In the genomic region with DNA sequence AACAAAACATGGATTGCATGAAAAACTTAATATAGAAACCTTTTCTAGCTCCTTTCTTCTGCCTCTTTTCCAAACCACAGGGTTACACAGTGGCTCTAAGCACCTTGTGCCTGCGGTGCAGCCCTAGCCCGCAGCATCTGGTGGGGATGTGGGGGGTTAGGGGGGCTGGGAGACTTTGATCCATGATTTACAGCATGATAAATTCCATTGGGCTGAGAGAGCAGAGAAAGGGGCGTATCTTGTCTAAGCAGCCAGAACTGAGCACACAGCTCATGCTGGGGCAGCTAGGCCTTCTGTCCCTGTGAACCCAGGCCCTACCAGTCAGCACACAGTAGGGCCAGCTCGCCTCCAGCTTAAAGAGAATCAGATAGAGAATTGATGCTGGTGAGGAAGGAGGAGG, we compare ENCODE assay signal across 19 mouse cellular contexts. TPM values are rescaled to one million over a fixed set of nuclear protein-coding genes. Genes with fewer than 3 reads are reported as not detected.
DNase-seq lines count a peak whose midpoint lies in the region; ATAC-seq and TF ChIP-seq lines count a peak whose summit lies in the region.
"Had no signal": no experiment of that assay in that cellular context is flagged by ENCODE, and none has a peak within 500 bp of the region (broad histone marks: within the 10 kb centered on the region; RNA-seq: fewer than 3 reads in every experiment).

No protein-coding gene starts in this region.

- H3K27ac ChIP-seq in intestine, embryonic 14.5 days (ENCODE audit: low read depth): no peak overlapping the region; the same call in 1 of the 2 replicates
- H3K27ac ChIP-seq in intestine, postnatal 0 days (ENCODE audit: low read depth, low read length): no peak overlapping the region
- peak overlapping the region; percentile 59 for H3K27ac ChIP-seq in limb, embryonic 15.5 days
- H3K27ac ChIP-seq: gastrocnemius, adult 2 months; heart, embryonic 15.5 days; hindbrain, embryonic 12.5 days; midbrain, embryonic 10.5 days; neural tube, embryonic 12.5 days had no signal

- peaks cover 5% of the 10 kb centered on the region; the same call in 1 of the 2 replicates for H3K4me1 ChIP-seq in intestine, embryonic 14.5 days (replicated peaks; ENCODE audit: control insufficient read depth, insufficient read depth, low read length)
- no peaks in the 10 kb centered on the region for H3K4me1 ChIP-seq in intestine, postnatal 0 days (replicated peaks; ENCODE audit: control insufficient read depth, insufficient read depth, low read length)
- peaks cover 26% of the 10 kb centered on the region for H3K4me1 ChIP-seq in limb, embryonic 15.5 days
- H3K4me1 ChIP-seq: heart, embryonic 15.5 days; hindbrain, embryonic 12.5 days; midbrain, embryonic 10.5 days had no signal

- no peak overlapping the region for H3K4me3 ChIP-seq in intestine, embryonic 14.5 days (ENCODE audit: low read depth, low read length)
- no peak overlapping the region for H3K4me3 ChIP-seq in intestine, postnatal 0 days (ENCODE audit: low read depth, low read length)
- no peak overlapping the region for H3K4me3 ChIP-seq in limb, embryonic 15.5 days
- H3K4me3 ChIP-seq: gastrocnemius, adult 2 months; heart, embryonic 15.5 days; hindbrain, embryonic 12.5 days; midbrain, embryonic 10.5 days; neural tube, embryonic 12.5 days had no signal

- H3K9me3 ChIP-seq in intestine, embryonic 14.5 days (ENCODE audit: control insufficient read depth, low read length): no peaks in the 10 kb centered on the region
- no peaks in the 10 kb centered on the region for H3K9me3 ChIP-seq in intestine, postnatal 0 days (ENCODE audit: control insufficient read depth)
- H3K9me3 ChIP-seq in limb, embryonic 15.5 days: no peaks in the 10 kb centered on the region
- H3K9me3 ChIP-seq: heart, embryonic 15.5 days; hindbrain, embryonic 12.5 days; midbrain, embryonic 10.5 days; neural tube, embryonic 12.5 days had no signal

- no peak overlapping the region for H3K4me2 ChIP-seq in intestine, embryonic 14.5 days (ENCODE audit: low read length)
- no peak overlapping the region for H3K4me2 ChIP-seq in intestine, postnatal 0 days (replicated peaks; ENCODE audit: low read depth)
- no peak overlapping the region for H3K4me2 ChIP-seq in limb, embryonic 15.5 days
- H3K4me2 ChIP-seq: heart, embryonic 15.5 days; hindbrain, embryonic 12.5 days; neural tube, embryonic 12.5 days had no signal

- TF ChIP-seq CTCF in intestine, postnatal 0 days (IDR thresholded peaks at IDR 0.05; ENCODE audit: low read depth): no peak

- H3K36me3 ChIP-seq in intestine, embryonic 14.5 days (ENCODE audit: control insufficient read depth, insufficient read depth, low read length): peaks cover 50% of the 10 kb centered on the region
- peaks cover 27% of the 10 kb centered on the region for H3K36me3 ChIP-seq in intestine, postnatal 0 days (ENCODE audit: control insufficient read depth, insufficient read depth)
- H3K36me3 ChIP-seq in limb, embryonic 15.5 days: peaks cover 43% of the 10 kb centered on the region

- peak; percentile 37; the same call in 1 of the 2 replicates for ATAC-seq in intestine, embryonic 14.5 days (replicated peaks; ENCODE audit: low FRiP score, low TSS enrichment, low read depth)
- no peak for ATAC-seq in intestine, postnatal 0 days
- ATAC-seq in limb, embryonic 15.5 days (ENCODE audit: insufficient number of reproducible peaks, low FRiP score, low TSS enrichment, low read depth): peak; percentile 70; the same call in 1 of the 2 replicates
- ATAC-seq: activated CD4-positive, CD25-positive, alpha-beta regulatory T cell, adult 4 months; forebrain, postnatal 0 days had no signal

- DNase-seq in intestine, embryonic 14.5 days (ENCODE audit: low spot score): no peak
- peak; percentile 22 for DNase-seq in NIH3T3 (ENCODE audit: low read depth)
- DNase-seq in forelimb bud, embryonic 11.5 days (ENCODE audit: low read depth, low spot score): peak; percentile 65
- DNase-seq in right cerebral cortex, postnatal 36 days (ENCODE audit: low spot score in 2 of 2): no peak
- DNase-seq in cerebellum, postnatal 25 days: no peak
- DNase-seq: cerebellum, adult 9-10 months; forebrain, postnatal 0 days; gastrocnemius, adult 2 months; heart, adult 11 months; kidney, adult 18-20 months; lung, postnatal 14 days; thymus, postnatal 25 days had no signal

- H3K9ac ChIP-seq in intestine, embryonic 14.5 days (ENCODE audit: low read length): no peak overlapping the region
- H3K9ac ChIP-seq in intestine, postnatal 0 days (ENCODE audit: low read depth, low read length): no peak overlapping the region
- no peak overlapping the region for H3K9ac ChIP-seq in limb, embryonic 15.5 days
- H3K9ac ChIP-seq: forebrain, postnatal 0 days; heart, embryonic 15.5 days; hindbrain, embryonic 12.5 days; neural tube, embryonic 12.5 days had no signal

- 15% methylated on average over 4 of the region's 4 CpGs for WGBS in intestine, embryonic 14.5 days
- WGBS in intestine, postnatal 0 days: 36% methylated on average over 4 of the region's 4 CpGs
- WGBS in limb, embryonic 15.5 days: 12% methylated on average over 4 of the region's 4 CpGs

- H3K27me3 ChIP-seq in intestine, embryonic 14.5 days (replicated peaks; ENCODE audit: control insufficient read depth, insufficient read depth, low read length): no peaks in the 10 kb centered on the region
- no peaks in the 10 kb centered on the region for H3K27me3 ChIP-seq in intestine, postnatal 0 days (replicated peaks; ENCODE audit: control insufficient read depth, insufficient read depth, low read length)
- no peaks in the 10 kb centered on the region for H3K27me3 ChIP-seq in limb, embryonic 15.5 days
- H3K27me3 ChIP-seq: heart, embryonic 15.5 days; hindbrain, embryonic 12.5 days; neural tube, embryonic 12.5 days had no signal

RNA-seq across cellular contexts. Expression of a gene that starts 40.9 kb away (rescaled TPM):
- polyA plus RNA-seq in intestine, embryonic 14.5 days (2014; fragmentation: Nextera tagmentation; extraction: Ambion mirVana): 5.1 and 5.5 TPM in 2 replicates
- polyA plus RNA-seq in intestine, postnatal 0 days (2015; fragmentation: Nextera tagmentation; extraction: Ambion mirVana): 2.3 and 2.6 TPM in 2 replicates
- 10.0 and 10.2 TPM in 2 replicates for polyA plus RNA-seq in limb, embryonic 15.5 days (2015; fragmentation: Nextera tagmentation; extraction: Ambion mirVana)

Comparison
In these comparisons a context has a peak if more than half of its experiments do, and no peak if none do; other contexts are left out.
1. DNase-seq: peak in NIH3T3 (single experiment) and forelimb bud, embryonic 11.5 days (single experiment); none in intestine, embryonic 14.5 days (single experiment), right cerebral cortex, postnatal 36 days (0 of 2) and cerebellum, postnatal 25 days (0 of 2).